Mouse (Mus musculus) T-helper 2 cell (primary cell): ENCODE results near the gene Phf24.

ENCODE experiments used
- in situ Hi-C: fragments of 300-600 bp; cut with MboI, MseI; formaldehyde crosslinking; loops from one replicate; pipeline ENCODE4 v1.15.1; 2025; ENCODE audit warnings: high pct_unique_total_duplicates

Gene Phf24

GRCm38 (mm10) chr4:42949676-42950051, 33.2 kb downstream of the Phf24 start, which contains the start of gene Dnajb5:
Gene Dnajb5, plus strand, starts transcription at chr4:42949814.
- in situ Hi-C loops = loop anchor here (5.0 kb wide), 1 partner anchor 78 kb away; the partner anchor contains the start of gene Pigo

DNA sequence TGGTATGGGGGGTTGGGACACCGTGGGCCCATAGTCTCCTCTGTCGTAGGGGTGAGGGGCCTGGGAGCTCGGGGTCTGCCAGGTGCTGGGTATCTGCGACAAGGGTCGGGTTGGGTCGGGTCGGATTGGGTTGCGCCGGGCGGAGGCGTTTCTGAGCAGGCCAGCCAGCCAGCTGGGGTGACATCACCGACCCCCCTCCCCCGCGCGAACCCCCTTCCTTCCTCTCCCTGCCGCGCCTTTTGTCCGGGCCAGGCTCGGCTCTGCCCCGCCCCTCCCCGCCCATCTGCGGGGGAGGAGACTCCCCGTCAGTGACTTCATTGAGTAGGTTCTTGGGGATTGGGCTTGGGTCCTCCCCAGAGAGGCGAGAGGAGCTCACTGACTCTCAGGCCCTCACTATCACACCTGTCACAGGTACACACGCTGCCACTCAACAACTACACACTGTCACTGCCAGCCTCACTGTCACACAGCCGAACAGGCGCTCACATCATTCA, 33.7 kb downstream of the Phf24 start:
- in situ Hi-C loops = loop anchor here (5.0 kb wide), 1 partner anchor 77 kb away; the partner anchor contains the start of gene Pigo

DNA sequence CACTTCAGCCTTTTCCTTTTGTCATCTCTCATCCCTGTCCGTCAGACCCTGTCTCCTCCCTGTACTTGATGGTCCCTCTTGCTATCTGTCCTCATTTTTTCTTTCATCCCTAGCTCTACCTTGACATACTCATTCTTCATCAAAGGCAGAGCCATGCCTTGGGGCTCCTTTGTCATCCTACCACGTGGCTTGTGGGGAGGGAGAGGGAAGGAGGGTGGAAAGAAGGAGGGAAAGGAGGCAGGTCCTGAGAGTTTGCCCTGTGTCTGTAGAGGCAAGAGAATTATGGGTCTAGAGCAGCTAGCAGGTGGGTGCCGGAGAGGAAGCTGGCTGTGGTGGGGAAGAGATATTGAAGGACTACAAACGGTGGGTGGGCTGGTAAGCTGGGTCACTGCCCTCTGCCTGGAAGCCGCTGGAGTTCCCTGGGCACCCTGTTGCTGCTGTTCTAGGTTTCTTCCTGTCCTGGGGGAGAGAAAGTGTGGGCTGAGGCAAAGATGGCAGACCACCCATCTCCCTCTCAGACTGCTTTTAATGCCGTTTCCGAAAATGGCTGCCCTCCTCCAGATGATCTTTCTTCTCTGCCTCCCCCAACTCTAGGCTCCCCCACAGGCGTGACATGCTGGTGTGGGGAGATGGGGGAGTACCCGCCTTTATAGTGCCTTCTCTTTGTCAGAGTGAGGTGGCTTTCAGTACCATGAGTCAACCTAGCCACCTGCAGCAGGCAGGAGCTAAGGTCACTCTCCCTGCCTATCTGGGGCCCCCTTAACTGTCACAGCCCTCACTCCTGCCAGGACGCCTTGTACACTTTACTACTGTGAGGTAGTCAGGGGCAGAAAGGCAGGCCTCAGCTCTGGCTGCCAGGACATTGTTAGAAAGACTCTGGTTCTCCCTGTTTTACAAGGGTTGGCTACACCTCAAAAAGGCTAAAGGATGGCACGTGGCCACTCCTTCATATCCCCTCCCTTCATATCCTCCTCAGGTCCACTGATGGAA, 35.0 kb downstream of the Phf24 start:
- in situ Hi-C loops = loop anchor here (5.0 kb wide), 1 partner anchor 76 kb away; the partner anchor contains the start of gene Pigo

GRCm38 (mm10) chr4:42952563-42952962, 36.1 kb downstream of the Phf24 start:
- in situ Hi-C loops = loop anchor here (5.0 kb wide), 1 partner anchor 75 kb away; the partner anchor contains the start of gene Pigo

DNA sequence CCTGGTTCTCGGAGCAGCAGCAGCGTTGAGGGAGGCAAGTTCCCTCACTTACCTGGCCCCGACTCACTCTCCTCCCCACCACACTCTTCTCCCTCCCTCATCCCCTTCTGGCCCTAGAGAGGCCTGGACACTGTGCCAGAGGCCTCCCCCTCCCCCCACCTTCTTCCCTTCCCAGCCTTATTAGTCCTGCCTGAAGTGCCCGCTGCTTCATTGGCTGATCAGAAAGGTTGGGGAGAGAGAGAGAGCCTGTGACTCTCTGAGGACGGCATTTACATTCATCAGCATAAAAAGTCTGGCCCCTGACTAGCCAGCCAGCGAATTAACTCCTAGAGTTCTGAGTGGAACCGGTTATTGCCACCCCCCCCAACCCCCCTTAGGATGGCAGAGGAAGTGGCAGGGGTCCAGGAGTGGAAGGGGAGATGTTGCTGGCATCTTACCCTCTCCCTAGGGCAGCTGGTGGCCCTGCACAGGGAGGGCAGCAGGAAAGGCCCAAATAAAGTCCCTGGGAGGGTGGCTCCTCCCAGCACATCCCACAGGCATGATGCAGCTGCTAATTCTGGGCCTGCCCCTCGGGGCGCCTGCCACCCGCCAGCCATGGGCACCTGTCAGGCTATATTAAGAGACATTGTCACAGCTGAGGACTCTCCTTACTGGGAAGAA, 37.1 kb downstream of the Phf24 start:
- in situ Hi-C loops = loop anchor here (5.0 kb wide), 1 partner anchor 74 kb away; the partner anchor contains the start of gene Pigo

GRCm38 (mm10) chr4:42954297-42954696, 37.8 kb downstream of the Phf24 start:
- in situ Hi-C loops = loop anchor here (5.0 kb wide), 1 partner anchor 73 kb away; the partner anchor contains the start of gene Pigo

DNA sequence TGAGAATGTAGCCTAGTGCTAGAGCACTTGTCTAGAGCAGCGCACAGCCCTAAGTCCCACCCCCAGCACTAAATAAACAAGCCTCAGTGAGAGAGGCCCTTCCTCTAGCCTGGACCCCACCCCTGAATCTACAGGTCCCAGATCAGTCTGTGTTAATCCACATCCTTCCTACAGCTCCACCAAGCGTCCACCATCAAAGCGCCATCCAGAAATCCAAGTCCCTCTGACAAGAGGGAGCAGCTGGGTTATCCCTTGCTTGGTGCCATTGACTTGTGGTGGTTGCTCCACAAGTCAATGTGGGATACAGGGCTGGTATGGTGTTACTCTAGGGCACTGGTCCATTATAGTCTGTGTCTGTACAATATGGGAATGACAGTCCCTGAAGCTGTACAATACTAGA, 38.7 kb downstream of the Phf24 start:
- in situ Hi-C loops = no loop called here

DNA sequence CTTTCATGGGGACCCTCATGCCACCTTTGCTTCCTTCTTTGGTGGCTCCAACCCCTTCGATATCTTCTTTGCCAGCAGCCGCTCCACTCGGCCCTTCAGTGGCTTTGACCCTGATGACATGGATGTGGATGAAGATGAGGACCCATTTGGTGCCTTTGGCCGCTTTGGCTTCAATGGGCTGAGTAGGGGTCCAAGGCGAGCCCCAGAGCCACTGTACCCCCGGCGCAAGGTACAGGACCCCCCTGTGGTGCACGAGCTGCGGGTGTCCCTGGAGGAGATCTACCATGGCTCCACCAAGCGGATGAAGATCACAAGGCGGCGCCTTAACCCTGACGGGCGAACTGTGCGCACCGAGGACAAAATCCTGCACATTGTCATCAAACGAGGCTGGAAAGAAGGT, 40.1 kb downstream of the Phf24 start:
- in situ Hi-C loops = no loop called here

DNA sequence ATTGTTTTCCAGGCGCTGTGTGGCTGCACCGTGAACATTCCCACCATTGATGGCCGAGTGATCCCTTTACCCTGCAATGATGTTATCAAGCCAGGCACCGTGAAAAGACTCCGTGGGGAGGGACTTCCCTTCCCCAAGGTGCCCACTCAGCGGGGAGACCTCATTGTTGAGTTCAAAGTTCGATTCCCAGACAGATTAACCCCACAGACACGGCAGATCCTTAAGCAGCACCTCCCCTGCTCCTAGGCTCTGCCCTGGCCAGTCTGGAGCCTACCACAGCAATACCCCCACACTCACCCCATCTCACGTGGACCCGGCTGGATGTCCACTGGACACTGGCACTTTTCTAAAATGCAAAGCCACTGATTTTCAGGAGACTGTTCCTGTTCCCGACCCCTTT, 40.8 kb downstream of the Phf24 start:
- in situ Hi-C loops = no loop called here

GRCm38 (mm10) chr4:42957979-42958378, 41.5 kb downstream of the Phf24 start:
- in situ Hi-C loops = no loop called here

GRCm38 (mm10) chr4:42958942-42959341, 42.5 kb downstream of the Phf24 start:
- in situ Hi-C loops = no loop called here

GRCm38 (mm10) chr4:42959382-42959781, 42.9 kb downstream of the Phf24 start:
- in situ Hi-C loops = no loop called here

DNA sequence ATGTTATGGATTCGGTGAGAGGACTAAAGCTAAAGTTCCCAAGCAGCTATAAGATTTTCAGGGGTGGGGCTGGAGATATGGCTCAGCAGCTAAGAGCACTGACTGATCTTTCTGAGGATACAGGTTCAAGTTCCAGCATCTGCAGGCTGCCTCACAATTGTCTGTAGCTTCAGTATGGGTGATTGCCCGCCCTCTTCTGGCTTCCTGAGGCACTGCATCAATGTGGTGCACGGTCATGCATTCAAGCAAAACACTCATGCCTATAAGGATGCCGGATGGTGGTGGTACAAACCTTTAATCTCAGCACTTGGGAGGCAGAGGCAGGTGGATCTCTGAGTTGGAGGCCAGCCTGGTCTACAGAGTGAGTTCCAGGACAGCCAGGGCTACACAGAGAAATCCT, 45.1 kb downstream of the Phf24 start:
- in situ Hi-C loops = loop anchor here (5.0 kb wide), 1 partner anchor 89 kb away; the partner anchor contains the start of gene Fam205c

DNA sequence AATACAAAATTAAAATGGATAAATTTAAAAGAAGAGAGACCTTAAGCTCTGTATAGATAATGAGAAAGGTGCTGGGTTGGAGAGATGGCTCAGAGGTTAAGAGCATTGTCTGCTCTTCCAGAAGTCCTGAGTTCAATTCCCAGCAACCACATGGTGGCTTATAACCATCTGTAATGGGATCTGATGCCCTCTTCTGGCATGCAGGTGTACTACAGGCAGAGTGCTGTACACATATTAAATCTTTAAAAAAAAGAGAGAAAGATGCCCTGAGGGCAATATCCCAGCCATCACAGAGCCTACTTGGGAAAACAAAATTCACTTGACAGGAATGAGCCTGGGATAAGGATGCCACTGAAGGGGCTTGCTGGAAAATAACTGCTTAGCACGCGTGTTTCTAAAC, 47.0 kb downstream of the Phf24 start:
- in situ Hi-C loops = loop anchor here (5.0 kb wide), 1 partner anchor 91 kb away; the partner anchor contains the start of gene Fam205c

GRCm38 (mm10) chr4:42965039-42965719, 48.7 kb downstream of the Phf24 start:
- in situ Hi-C loops = no loop called here

- in situ Hi-C loops = no loop called here
These were observed 52.8 kb downstream of the Phf24 start, which contains the start of gene 1700022I11Rik for GRCm38 (mm10) chr4:42969304-42969703. Gene 1700022I11Rik, plus strand, starts transcription at chr4:42969604.

GRCm38 (mm10) chr4:42972952-42973351, 56.5 kb downstream of the Phf24 start:
- in situ Hi-C loops = no loop called here

GRCm38 (mm10) chr4:42973868-42974267, 57.4 kb downstream of the Phf24 start:
- in situ Hi-C loops = no loop called here

DNA sequence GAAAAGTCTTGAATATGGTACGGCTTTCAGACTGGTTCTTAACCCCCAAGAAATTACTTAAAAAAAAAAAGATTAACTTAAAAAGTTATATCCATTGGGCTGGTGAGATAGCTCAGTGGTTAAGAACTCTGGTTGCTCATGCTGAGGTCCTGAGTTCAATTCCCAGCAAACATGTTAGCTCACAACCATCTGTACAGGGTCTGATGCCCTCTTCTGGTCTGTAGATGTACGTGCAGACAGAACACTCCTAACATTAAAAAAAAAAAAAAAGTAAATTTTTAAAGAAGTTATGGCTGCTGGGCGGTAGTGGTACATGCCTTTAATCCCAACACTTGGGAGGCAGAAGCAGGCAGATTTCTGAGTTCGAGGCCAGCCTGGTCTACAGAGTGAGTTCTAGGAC, 61.6 kb downstream of the Phf24 start:
- in situ Hi-C loops = loop anchor here (25.0 kb wide), 1 partner anchor 1966 kb away; no protein-coding TSS in a partner anchor

- in situ Hi-C loops = loop anchor here (10.0 to 25.0 kb wide), 2 partner anchors 1766 to 1968 kb away; no protein-coding TSS in a partner anchor
These were observed 64.0 kb downstream of the Phf24 start for GRCm38 (mm10) chr4:42980467-42980866.

GRCm38 (mm10) chr4:42988296-42988695, 71.8 kb downstream of the Phf24 start:
- in situ Hi-C loops = loop anchor here (10.0 to 25.0 kb wide), 2 partner anchors 1773 to 1976 kb away; no protein-coding TSS in a partner anchor
